Mouse (Mus musculus): ENCODE data around the gene Gm8229.
"Not testable (repeated sequence)": the region's sequence is repeated elsewhere in the genome, so short reads cannot be mapped to it uniquely, and the experiment has no call there.

Gm8229 gene

GRCm38 (mm10) chr14:44365057-44365456 is at the start of gene Gm8229:
Gene Gm8229 (plus strand): TSS chr14:44365357.
- not testable (repeated sequence) for DNase-seq (ENCODE audit: low spot score in 2 of 2)

GRCm38 (mm10) chr14:44338484-44338883 is 26.7 kb upstream of the Gm8229 start, which contains the start of gene Gm5930:
Gene Gm5930 (minus strand): TSS chr14:44338584.
- DNase-seq (ENCODE audit: low spot score in 2 of 2) = not testable (repeated sequence)

GRCm38 (mm10) chr14:44361416-44361815 is 3.7 kb upstream of the Gm8229 start:
- not testable (repeated sequence) for DNase-seq (ENCODE audit: low spot score in 2 of 2)

GRCm38 (mm10) chr14:44362301-44362700 is 2.9 kb upstream of the Gm8229 start:
- not testable (repeated sequence) for DNase-seq (ENCODE audit: low spot score in 2 of 2)

GRCm38 (mm10) chr14:44384233-44384632 is 19.1 kb downstream of the Gm8229 start:
- DNase-seq (ENCODE audit: low spot score in 2 of 2) = not testable (repeated sequence)

GRCm38 (mm10) chr14:44410588-44410987 is 45.4 kb downstream of the Gm8229 start, which contains the start of gene Gm3371:
Gene Gm3371 (minus strand): TSS chr14:44410688.
- not testable (repeated sequence) for DNase-seq (ENCODE audit: low spot score in 2 of 2)

Data from frontal cortex, postnatal 10 days (tissue).